Mouse (Mus musculus): ENCODE results near the gene Fgr. TPM values are rescaled to one million over a fixed set of nuclear protein-coding genes. Genes with fewer than 3 reads are reported as not detected.

Gene Fgr
- total RNA-seq, 2 experiments from 2014 or later: 0.33 TPM; not detected in 1

- ATAC-seq (replicated peaks; ENCODE audit: low FRiP score, low TSS enrichment, poor library complexity, severe bottlenecking): no peak
Measured at GRCm38 (mm10) chr4:133046691-133047352, 72.9 kb downstream of the Fgr start.

DNA sequence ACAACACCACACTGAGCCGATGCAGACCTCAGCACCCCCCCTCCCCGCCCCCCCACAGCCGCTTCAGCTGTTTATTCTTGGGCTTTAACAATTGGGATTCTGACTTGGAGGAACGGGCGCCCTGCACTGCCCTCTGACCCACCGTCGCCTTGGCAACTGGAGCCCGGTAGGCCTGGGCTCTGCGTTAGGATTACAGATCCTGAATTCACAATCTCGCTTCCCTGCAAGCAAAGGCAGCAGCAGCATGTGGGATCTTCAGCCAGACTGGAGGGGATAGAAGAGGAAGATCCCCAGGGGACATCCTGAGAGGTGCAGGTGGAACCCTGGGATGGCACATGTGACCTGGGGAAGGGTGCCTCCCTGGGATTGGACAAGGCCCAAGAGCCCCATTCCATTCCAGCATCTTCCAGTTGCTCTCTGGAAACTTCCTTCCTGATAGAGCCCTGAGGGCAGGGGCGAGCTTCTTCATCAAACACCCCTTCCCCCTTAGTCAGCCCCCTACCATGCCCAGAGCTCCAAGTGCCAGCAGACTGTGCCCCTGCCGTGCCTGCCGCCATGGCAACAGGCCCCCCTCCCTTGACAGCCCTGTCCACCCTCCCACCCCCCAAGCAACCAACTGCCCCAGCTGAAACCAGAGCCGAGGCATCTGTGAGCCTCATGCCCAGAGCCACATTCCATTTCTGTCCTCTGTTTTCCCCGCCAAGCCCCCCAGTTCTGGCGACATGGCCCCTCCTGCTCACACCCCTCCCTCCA, 73.6 kb downstream of the Fgr start:
- ATAC-seq (replicated peaks; ENCODE audit: low FRiP score, low TSS enrichment, poor library complexity, severe bottlenecking): no peak

DNA sequence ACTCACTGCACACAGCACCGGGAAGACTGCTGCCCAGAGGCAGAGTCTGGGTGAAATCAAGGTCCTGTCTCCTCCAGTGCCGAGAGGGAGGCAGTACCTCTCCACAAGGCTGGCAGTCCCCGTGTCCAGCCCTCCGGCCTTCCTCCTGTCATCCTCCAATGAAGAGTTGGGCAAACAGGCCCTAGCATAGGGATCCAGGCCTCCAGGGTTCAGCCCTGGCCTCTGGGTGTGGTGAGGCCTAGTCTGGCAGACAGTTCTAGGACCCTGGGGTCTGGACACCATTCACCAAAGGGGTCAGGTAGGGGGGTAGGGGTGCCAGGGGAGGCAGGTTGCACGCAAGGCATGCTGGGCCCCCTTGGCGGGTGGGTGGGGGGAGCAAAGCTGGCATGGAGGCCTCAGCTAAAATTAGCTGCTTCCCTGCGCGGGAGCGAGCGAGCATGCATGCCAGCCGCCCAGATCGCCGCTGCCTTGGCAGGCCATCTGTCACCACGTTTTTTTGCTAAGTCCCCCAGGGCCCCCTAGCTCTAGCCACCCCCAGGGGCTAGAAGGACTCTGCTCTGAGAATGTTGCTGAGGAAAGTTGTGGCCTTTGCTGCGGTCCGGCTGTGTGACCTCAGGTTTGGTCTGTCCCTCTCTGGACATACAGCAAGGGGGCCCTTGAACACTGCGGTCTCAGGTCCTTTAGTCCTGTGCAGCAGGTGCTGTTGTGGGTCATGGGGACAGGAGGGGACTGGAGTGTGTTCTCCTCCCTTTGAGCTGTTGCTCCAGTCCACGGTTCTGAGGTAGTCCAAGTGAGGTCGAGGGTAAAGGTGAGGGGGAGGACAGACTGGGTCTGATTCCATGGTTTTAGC, 75.4 kb downstream of the Fgr start:
- ATAC-seq (replicated peaks; ENCODE audit: low FRiP score, low TSS enrichment, poor library complexity, severe bottlenecking): no peak

- ATAC-seq (replicated peaks; ENCODE audit: low FRiP score, low TSS enrichment, poor library complexity, severe bottlenecking): no peak
Measured at GRCm38 (mm10) chr4:133050196-133050836, 76.4 kb downstream of the Fgr start.

DNA sequence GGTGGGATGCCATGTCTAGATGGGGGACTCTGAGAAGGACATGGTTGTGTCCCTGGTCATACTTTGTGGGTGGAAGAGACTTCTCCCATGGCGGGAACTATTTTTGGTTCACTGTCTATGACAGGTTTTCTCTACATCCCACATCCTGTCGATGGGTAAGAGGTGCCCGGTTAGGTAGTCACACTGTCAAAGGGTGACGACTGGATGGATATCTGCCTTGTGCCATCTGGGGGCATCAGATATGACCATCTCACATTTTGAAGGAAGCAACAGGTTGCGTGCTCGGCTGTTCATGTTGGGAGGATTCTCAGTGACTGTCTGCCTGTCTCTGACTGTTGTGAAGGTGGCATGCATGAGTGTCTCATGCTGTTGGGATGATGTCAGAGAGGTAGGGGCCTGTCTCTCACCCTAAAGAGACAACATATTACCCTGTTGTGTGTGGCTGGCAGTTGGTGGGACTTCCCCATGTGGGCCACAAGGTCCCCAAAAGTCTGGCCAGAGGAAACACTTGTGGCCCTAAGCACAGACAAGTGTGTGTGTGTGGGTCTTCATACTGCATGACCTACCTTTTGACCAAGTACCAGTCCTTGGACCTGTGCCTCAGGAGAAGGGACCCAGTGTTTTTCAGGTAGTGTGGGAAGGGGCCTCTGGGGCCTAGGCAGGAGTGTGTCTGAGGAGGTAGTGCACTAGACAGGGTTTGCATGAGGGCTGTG, 77.1 kb downstream of the Fgr start:
- ATAC-seq (replicated peaks; ENCODE audit: low FRiP score, low TSS enrichment, poor library complexity, severe bottlenecking): no peak

GRCm38 (mm10) chr4:133051550-133051865, 77.6 kb downstream of the Fgr start:
- no peak for ATAC-seq (replicated peaks; ENCODE audit: low FRiP score, low TSS enrichment, poor library complexity, severe bottlenecking)

Other genes with a start within 250 kb of the Fgr start
- gene Xkr8, start 241.5 kb upstream of the Fgr start, total RNA-seq (2014; fragmentation: Nextera tagmentation): 0.92 and 2.9 TPM in 2 replicates
- 0.42 and 1.9 TPM in 2 replicates for gene Xkr8, start 241.5 kb upstream of the Fgr start, total RNA-seq (2017)
- not detected in 2 replicates for gene Smpdl3b, start 216.8 kb upstream of the Fgr start, total RNA-seq (2014; fragmentation: Nextera tagmentation)
- not detected in 2 replicates for gene Smpdl3b, start 216.8 kb upstream of the Fgr start, total RNA-seq (2017)
- gene Rpa2, start 205.8 kb upstream of the Fgr start, total RNA-seq (2014; fragmentation: Nextera tagmentation): 108 and 128 TPM in 2 replicates
- 52.6 and 55.3 TPM in 2 replicates for gene Rpa2, start 205.8 kb upstream of the Fgr start, total RNA-seq (2017)
- gene Themis2, start 177.7 kb upstream of the Fgr start, total RNA-seq (2014; fragmentation: Nextera tagmentation): 2.0 and 3.9 TPM in 2 replicates
- 0.80 and 1.7 TPM in 2 replicates for gene Themis2, start 177.7 kb upstream of the Fgr start, total RNA-seq (2017)
- 67.6 and 68.4 TPM in 2 replicates for gene Ppp1r8, start 130.9 kb upstream of the Fgr start, total RNA-seq (2014; fragmentation: Nextera tagmentation)
- gene Ppp1r8, start 130.9 kb upstream of the Fgr start, total RNA-seq (2017): 75.2 and 88.5 TPM in 2 replicates
- gene Stx12, start 89.6 kb upstream of the Fgr start, total RNA-seq (2014; fragmentation: Nextera tagmentation): 18.9 and 26.4 TPM in 2 replicates
- gene Stx12, start 89.6 kb upstream of the Fgr start, total RNA-seq (2017): 24.7 and 25.4 TPM in 2 replicates
- 20.0 and 23.9 TPM in 2 replicates for gene Fam76a, start 51.5 kb upstream of the Fgr start, total RNA-seq (2014; fragmentation: Nextera tagmentation)
- gene Fam76a, start 51.5 kb upstream of the Fgr start, total RNA-seq (2017): 23.2 and 26.7 TPM in 2 replicates
- 4.8 and 7.0 TPM in 2 replicates for gene Ahdc1, start 37.2 kb downstream of the Fgr start, total RNA-seq (2014; fragmentation: Nextera tagmentation)
- 0.33 and 0.72 TPM in 2 replicates for gene Ahdc1, start 37.2 kb downstream of the Fgr start, total RNA-seq (2017)
- gene Wasf2, start 156.4 kb downstream of the Fgr start, total RNA-seq (2014; fragmentation: Nextera tagmentation): 66.5 and 75.9 TPM in 2 replicates
- 16.7 and 27.7 TPM in 2 replicates for gene Wasf2, start 156.4 kb downstream of the Fgr start, total RNA-seq (2017)
- gene Cd164l2, start 238.0 kb downstream of the Fgr start, total RNA-seq (2014; fragmentation: Nextera tagmentation): not detected in 2 replicates
- gene Cd164l2, start 238.0 kb downstream of the Fgr start, total RNA-seq (2017): not detected in 2 replicates
- gene Gpr3, start 238.4 kb downstream of the Fgr start, total RNA-seq (2014; fragmentation: Nextera tagmentation): not detected in 2 replicates
- not detected in 2 replicates for gene Gpr3, start 238.4 kb downstream of the Fgr start, total RNA-seq (2017)